Mouse (Mus musculus) yolk sac, embryonic 10.5 days (tissue): ENCODE results near the gene Elmo1.

Source experiments
- DNase-seq: peaks from one replicate; pipeline ENCODE4 v3.0.0-alpha.2; 2017; ENCODE audit warnings: low spot score

Gene Elmo1

GRCm38 (mm10) chr13:20323478-20323877 lies 233.1 kb downstream of the Elmo1 start:
- no peak for DNase-seq

GRCm38 (mm10) chr13:20327064-20327463 lies 236.7 kb downstream of the Elmo1 start:
- no peak for DNase-seq

GRCm38 (mm10) chr13:20327975-20328374 lies 237.6 kb downstream of the Elmo1 start:
- DNase-seq, result no peak

- no peak for DNase-seq
Measured at GRCm38 (mm10) chr13:20328672-20329071, 238.3 kb downstream of the Elmo1 start.

- no peak for DNase-seq
Measured at GRCm38 (mm10) chr13:20330954-20331353, 240.6 kb downstream of the Elmo1 start.

- no peak for DNase-seq
Measured at GRCm38 (mm10) chr13:20335051-20335888, 244.9 kb downstream of the Elmo1 start.

- no peak for DNase-seq
Measured at GRCm38 (mm10) chr13:20335889-20336497, 245.6 kb downstream of the Elmo1 start.

- DNase-seq, result no peak
Measured at GRCm38 (mm10) chr13:20342881-20343280, 252.5 kb downstream of the Elmo1 start.

- DNase-seq, result no peak
Measured at GRCm38 (mm10) chr13:20349754-20350153, 259.4 kb downstream of the Elmo1 start.

- no peak for DNase-seq
Measured at GRCm38 (mm10) chr13:20352631-20353030, 262.2 kb downstream of the Elmo1 start.

- no peak for DNase-seq
Measured at GRCm38 (mm10) chr13:20353862-20354603, 263.6 kb downstream of the Elmo1 start.

- no peak for DNase-seq
Measured at GRCm38 (mm10) chr13:20354604-20354999, 264.2 kb downstream of the Elmo1 start.

GRCm38 (mm10) chr13:20362541-20362940 lies 272.1 kb downstream of the Elmo1 start:
- DNase-seq, result no peak

GRCm38 (mm10) chr13:20365828-20366593 lies 275.6 kb downstream of the Elmo1 start:
- DNase-seq, result no peak

GRCm38 (mm10) chr13:20370036-20370802 lies 279.8 kb downstream of the Elmo1 start:
- no peak for DNase-seq

GRCm38 (mm10) chr13:20371501-20371900 lies 281.1 kb downstream of the Elmo1 start:
- no peak for DNase-seq

GRCm38 (mm10) chr13:20372335-20372734 lies 281.9 kb downstream of the Elmo1 start:
- DNase-seq, result no peak

GRCm38 (mm10) chr13:20378869-20379268 lies 288.5 kb downstream of the Elmo1 start:
- DNase-seq, result no peak

- DNase-seq, result no peak
Measured at GRCm38 (mm10) chr13:20383875-20384274, 293.5 kb downstream of the Elmo1 start.

GRCm38 (mm10) chr13:20384846-20385245 lies 294.4 kb downstream of the Elmo1 start:
- DNase-seq, result no peak

- no peak for DNase-seq
Measured at GRCm38 (mm10) chr13:20385423-20385822, 295.0 kb downstream of the Elmo1 start.
